Mouse (Mus musculus) regulatory T cell (primary cell): ENCODE data around the gene AW011738.

Experiments
- in situ Hi-C: fragments of 300-600 bp; cut with MboI, MseI; formaldehyde crosslinking; loops from one replicate; pipeline ENCODE4 v1.15.1; 2025; ENCODE audit warnings: high pct_unique_total_duplicates

AW011738 gene

DNA sequence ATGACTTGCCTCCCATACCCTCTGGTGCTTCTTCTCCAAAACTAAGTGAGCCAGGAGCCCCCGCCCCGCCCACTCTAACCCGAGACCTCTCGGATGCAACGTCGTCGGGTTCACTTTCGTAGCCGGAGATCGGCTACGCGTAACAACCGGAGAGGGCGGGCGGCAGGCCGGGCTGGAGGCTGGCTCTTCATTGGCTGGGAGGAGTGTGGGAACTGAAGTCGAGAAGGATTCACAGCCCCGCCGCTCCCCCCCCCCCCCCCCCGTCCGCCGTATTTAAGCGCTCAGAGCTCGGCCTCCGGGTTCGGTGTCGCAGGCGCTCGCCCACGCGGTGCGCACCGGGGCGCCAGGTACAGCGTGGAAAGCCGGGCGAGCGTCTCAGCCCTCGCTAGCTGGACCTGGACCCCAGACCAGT, at the start of gene AW011738:
Gene AW011738, plus strand, starts transcription at position 304 of the 412 bp plus-strand sequence.
- in situ Hi-C loops, result no loop called here

DNA sequence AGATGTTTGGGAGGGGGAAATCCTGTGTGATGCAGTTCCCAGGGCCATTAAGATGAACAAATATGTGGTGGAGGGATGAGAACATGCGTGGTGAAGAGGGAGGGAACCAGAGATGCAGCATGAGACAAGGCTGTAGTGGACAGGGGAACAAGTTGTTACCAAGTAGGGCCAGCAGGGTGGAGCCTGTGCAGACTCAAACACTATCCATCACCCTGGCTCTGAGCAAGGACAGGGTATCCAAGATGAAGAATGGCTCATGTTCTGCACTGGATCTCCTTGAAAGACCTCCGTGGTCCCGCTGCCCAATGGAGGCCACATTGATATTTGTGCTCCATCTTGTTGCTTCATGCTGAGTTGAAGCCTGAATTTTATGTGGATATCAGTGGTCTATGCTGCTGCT, 48.3 kb upstream of the AW011738 start:
- in situ Hi-C loops, result no loop called here

GRCm38 (mm10) chr4:156166477-156166876, 36.6 kb upstream of the AW011738 start:
- in situ Hi-C loops, result no loop called here

DNA sequence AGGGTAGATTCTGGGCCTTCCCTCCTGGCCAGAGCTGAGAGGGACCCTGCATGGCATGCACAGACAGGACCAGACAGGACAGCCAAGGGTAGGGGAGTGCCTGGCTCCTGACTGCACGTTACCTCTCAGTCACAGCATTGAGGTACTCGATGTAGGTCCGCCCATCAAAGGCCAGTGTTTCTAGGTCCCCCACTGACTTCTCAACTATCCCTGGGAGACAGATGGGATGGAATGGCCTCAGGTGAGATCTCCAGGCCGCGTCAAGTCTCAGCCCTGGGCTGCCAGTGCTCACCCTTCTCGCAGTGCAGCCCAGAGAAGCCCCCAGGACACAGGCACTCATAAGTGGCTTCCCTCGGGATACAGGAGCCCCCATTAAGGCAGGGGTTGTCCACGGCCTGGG, 34.5 kb upstream of the AW011738 start:
- in situ Hi-C loops, result no loop called here

GRCm38 (mm10) chr4:156169129-156169528, 34.0 kb upstream of the AW011738 start:
- in situ Hi-C loops, result no loop called here

GRCm38 (mm10) chr4:156171828-156172227, 31.3 kb upstream of the AW011738 start:
- in situ Hi-C loops, result no loop called here

GRCm38 (mm10) chr4:156177630-156178029, 25.5 kb upstream of the AW011738 start:
- in situ Hi-C loops, result no loop called here

GRCm38 (mm10) chr4:156183747-156184146, 19.4 kb upstream of the AW011738 start:
- in situ Hi-C loops, result no loop called here

DNA sequence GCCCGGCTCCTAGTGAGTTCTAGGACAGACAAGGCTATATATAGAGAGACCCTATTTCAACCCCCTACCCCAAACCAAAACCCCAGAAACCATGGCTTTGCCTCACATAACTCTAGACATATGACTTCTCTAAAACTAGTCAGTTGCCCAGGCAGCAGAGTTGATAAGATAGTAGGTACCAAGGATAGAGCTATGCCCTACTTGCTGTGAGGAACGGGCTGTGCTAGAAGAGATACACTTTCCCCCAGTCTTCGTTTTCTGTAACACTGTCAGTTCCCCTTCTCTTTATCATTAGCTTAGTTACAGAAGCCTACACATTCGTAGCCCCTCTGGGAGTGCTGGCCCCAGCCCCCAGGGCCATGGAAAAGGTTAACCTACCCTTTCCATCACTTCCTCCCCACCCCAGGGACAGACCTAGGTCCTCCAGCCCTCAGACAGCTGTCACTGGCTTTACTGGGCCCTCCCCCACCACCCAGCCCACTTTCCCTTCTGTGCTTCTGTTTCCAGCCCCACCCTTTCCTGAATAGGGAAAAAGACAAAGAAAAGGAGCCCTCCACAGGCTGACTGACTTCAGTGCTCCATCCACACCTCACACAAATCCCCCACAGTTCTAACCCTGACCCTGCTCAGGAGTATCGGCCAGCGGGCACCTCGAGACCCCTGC, 18.7 kb upstream of the AW011738 start:
- in situ Hi-C loops, result no loop called here

- in situ Hi-C loops, result no loop called here
Measured at GRCm38 (mm10) chr4:156185456-156185949, 17.6 kb upstream of the AW011738 start.

- in situ Hi-C loops, result no loop called here
Measured at GRCm38 (mm10) chr4:156185950-156186850, 16.9 kb upstream of the AW011738 start.

DNA sequence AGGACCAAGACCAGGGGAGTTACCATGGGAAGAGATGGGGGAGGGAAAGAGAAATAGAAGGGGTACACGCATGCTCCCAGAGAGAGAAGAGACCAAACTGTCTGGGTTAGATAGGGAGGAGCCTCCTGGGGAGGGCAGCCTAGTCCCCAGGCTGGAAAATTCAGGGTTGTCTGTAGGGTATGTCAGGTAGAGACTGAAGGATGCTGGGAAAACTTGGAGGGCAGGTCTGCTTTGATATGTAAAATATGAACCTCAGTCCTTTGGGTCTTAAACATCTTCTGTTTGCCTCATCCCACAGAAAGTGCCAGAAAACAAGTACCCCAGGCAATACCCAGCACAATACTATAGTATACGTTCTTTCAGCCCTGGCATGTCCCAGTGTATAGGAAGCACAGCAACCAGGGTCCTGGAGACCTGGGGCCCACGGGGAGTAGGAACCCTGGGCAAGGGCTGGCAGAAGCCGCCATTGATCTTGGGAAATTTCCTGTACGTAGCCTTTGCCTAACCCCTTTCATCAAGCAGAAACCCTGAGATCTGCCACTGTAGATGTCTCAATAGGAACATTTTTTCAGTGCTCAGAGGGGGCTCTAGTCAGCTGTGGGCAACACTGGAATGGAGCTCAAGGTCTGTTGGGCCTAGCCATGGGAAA, 14.8 kb upstream of the AW011738 start:
- in situ Hi-C loops, result no loop called here

DNA sequence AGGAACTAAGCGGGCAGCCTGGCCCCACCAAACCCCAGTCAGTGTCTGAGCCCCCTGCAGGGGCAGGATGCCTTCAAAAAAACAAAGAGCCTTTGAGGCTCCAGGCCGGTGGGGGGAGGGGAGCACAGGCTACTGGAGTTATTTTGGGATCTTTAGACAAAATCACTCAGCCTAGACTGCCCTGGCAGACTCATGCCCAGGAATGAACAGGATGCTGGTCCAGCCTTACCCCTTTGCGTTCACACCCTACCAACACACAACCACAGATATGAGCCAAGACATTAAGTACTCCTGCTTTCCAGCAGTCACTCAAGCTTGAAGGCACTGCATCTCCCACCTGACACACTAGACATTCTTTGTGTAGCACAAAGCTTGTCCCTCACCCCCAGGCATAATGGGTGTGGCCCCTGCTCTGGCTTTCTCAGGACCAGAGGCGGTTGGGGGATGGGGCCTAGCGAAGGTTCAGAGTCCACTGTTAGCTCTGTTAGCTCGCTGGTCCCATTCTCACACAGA, 14.2 kb upstream of the AW011738 start:
- in situ Hi-C loops, result no loop called here

- in situ Hi-C loops, result no loop called here
Measured at GRCm38 (mm10) chr4:156192421-156193199, 10.5 kb upstream of the AW011738 start.

DNA sequence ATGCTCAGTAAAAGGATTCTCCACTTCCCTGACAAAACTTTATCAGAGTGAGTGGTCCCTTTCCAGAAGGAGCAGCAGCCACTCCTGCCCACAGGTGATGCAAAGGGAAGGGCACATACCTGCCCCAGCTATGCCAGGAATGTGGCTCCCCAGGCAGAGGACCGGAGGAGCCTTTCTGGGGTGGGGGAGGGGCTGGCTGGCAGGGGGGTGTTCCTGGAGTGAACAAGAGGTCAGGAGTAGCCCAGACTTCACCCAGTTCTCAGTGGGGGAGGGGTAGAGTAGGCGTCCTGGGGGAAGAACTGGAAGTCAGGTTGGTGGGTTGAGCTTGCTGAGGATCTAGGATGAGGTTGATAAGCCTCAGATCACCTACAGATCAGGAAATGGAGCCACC, 9.9 kb upstream of the AW011738 start:
- in situ Hi-C loops, result no loop called here

- in situ Hi-C loops, result no loop called here
Measured at GRCm38 (mm10) chr4:156193906-156194305, 9.2 kb upstream of the AW011738 start.

- in situ Hi-C loops, result no loop called here
Measured at GRCm38 (mm10) chr4:156194346-156194745, 8.8 kb upstream of the AW011738 start.

GRCm38 (mm10) chr4:156195927-156196870, 6.9 kb upstream of the AW011738 start:
- in situ Hi-C loops, result no loop called here

DNA sequence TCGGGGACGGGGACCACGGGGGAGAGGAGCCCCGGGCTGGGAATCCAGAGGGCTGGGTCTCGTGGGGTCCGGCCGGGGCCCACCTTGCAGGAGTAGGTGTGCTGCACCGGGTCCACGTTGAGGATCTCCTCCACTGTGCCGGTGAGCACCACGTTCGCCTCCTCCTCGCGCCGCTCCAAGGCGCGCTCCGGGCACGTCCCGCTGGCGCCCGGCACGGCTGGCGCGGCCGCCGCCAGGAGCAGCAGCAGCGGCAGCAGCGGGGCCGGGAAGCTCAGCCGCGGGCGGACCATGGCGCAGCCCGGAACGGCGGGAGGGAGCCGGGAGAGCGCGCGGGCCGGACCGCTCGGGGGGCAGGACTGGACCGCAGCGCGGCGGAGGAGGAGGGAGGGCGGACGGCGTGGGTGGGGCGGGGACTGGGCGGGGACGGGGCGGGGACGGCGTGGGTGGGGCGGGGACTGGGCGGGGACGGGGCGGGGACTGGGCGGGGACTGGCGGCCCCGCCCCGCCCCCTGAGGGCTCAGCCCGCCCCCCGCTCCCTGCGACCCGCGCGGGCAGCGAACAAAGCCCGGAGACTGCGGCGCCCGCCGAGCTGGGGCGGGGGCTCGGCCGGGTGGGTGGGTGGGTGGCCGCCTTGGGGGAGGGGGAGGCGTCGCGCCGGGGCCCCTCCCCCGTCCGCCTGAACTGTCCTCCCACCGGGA, 5.8 kb upstream of the AW011738 start, which contains the start of gene Agrn:
Gene Agrn, minus strand, starts transcription at position 358 of the 698 bp plus-strand sequence.
- in situ Hi-C loops, result no loop called here
